Mouse (Mus musculus): ENCODE data around the gene Cpne2.

Gene Cpne2

DNA sequence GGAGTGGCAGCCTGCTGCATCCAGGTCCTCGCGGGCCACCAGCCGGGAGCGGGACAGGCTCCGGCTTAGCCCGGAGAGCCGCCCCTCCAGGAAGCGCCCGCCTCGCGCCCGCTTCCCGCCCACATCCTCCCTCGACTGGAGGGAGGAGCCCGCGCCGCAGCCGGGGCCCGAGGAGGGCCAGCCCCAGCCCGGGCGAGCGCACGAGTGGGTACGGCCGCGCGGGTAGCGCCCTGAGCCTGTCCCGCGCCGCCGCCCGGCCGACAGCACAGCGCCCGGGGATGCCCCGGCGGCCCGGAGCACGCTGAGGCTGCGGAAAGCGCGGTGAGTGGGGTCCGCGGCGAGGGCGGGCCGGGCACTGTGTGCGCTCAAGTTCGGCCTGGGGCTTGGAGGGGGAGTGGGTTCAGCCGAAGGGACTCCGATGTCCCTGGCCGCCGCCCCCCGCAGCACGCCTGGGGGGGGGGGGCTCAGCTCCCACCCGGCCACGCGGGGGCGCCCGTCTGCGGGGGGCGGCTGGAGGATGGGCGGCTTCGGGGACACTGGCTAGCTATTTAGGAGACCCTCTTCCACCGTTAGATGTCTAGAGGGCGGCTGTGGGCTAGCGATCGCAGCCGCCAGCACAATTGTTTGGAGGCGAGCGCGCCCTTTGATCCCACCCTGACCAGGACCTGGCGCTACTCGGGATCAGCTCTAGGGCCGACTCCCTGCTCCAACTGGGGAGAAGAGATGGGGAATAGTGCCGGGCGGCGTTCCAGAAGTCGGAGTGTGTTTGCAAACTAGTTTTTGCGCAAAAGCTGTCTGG, at the start of gene Cpne2:
Gene Cpne2 (plus strand): TSS at position 118 of the 799 bp plus-strand sequence.
- no peak for DNase-seq (ENCODE audit: low read depth)

DNA sequence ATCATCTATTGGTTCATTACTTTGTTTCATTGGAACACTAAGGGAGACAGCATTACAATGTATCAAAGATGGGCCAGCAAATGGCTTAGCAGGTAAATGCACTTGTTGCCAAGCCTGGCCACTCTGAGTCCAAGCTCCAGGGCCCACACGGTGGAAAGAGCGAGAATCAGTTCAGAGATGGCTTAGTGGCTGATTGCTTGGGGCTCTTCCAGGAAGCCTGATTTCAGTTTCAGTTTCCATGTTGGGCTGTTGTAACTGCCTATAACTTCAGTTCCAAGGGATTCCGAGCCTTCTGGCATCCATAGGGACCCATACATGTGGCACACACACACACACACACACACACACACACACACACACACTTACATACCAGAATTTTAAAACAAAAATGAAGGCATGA, 47.5 kb upstream of the Cpne2 start:
- DNase-seq (ENCODE audit: low read depth): no peak

DNA sequence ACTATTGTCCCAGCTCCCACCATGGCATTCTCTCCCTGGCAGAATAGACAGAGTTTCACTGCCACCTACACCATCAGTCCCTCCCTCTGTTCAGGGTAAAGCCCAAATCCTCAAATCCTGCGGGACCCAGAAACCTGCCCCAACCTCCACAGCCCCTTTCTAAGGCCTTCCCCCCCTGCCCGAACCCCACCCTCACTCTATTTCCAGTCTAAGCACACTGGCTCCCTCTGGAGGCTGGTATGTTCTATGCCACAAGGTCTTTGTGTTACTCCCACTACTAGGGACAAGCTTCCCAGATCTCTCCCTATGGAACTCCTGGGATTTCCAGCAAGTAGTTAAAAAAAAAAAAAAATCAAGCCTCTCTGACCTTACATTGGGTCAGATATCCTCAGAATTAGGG, 46.9 kb upstream of the Cpne2 start:
- peak; percentile 26 for DNase-seq (ENCODE audit: low read depth)

DNA sequence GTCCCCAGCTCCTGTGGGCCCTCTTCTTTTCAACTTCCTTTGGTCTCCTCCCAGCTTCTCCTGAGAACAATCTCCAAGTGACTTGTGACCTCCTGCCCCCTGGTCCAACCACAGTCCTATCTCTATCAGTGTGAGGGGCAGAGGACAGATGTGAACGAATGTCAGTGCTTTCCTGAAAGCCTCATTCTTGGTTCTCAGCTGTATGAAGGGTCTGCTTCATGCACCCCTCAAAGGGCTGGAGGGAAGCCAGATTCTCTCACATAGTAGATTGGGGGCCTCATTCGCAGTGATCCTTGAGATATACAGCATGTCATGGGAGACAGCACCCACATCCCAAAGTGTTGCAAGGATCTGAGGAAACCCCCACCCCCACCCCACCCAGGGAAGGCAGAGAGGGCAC, 44.8 kb upstream of the Cpne2 start:
- no peak for DNase-seq (ENCODE audit: low read depth)

DNA sequence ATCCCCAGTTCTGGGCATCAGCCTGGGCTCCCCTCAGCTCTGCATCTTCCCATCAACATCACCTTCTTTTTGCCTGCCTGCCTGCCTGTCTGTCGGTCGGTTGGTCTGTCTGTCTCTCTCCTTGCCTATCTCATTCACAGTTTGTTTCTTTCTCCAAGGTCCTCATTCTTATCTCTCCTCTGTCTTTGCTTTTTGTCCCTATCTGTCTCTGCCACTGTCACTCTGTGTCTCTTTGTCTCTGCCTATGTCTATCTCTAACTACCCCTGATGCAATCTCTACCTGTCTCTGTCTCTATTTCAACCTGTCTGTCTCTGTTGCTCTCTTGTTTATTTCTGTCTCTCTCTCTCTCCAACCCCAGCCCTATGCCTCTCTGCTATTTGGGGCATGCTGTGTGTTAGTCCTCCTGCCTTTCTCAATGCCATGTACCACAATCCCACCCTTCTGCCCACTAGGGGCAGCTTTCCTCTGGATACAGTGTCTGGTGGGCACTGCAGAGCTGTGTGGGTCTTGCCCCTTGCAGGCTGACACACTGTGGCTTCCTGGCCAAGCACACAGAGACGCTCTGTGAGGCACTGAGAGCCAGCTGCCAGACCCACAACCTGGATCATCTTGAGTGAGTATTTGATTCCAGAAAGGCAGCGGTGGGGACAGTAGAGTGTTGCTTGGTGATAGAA, 42.8 kb upstream of the Cpne2 start:
- no peak for DNase-seq (ENCODE audit: low read depth)

DNA sequence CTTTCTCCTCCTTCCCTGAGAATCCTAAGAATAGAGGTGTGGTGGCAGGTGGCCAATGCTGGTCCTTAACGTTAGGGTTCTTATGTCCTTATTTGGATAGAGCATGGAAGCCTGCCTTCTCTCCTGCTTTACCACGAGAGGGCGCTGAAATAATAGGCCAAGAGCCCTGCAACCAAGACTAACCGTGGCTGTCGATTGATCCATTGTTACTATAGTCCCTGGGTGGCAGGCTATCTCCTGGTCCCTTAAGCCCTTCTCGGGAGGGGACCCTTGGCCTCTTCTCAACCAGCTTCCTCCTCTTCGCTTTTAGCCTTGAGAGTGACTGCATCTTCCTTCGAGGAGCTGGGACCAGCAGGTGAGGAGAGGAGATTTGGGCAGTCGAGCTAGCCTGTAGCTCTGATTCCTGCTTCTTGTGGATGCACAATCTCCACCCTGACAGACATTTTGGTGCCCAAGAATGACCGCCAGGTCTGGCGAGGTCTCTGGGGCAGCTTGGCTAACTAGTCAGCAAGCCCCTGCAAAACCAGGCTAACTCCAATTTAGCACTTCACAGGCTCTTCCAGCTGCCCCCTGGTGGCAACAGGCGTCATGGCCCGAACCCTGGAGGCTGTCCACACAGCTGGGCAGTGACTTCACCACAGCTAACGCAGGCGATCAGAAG, 40.6 kb upstream of the Cpne2 start:
- peak; percentile 58 for DNase-seq (ENCODE audit: low read depth)

DNA sequence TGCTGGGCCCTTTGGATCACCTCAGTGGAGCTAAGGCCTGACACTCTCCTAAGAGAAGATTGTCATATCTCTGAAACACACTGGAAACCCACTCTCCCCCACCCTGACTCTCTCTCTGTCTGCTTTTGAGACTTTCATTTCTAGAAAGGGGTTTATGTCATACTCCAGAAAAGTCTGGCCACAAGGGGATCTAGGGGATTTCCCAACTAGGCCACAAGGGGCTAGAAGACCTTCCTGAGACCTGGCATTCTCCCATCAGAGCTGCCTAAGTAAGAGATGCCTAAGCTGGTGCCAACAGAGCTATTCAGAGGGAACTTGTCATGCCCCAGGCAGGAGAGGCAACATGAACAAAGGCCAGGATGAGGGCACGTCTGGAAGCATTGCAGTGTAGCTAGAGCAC, 39.5 kb upstream of the Cpne2 start:
- no peak for DNase-seq (ENCODE audit: low read depth)

- no peak for DNase-seq (ENCODE audit: low read depth)
These were observed 17.2 kb upstream of the Cpne2 start for GRCm38 (mm10) chr8:94515430-94516208.

DNA sequence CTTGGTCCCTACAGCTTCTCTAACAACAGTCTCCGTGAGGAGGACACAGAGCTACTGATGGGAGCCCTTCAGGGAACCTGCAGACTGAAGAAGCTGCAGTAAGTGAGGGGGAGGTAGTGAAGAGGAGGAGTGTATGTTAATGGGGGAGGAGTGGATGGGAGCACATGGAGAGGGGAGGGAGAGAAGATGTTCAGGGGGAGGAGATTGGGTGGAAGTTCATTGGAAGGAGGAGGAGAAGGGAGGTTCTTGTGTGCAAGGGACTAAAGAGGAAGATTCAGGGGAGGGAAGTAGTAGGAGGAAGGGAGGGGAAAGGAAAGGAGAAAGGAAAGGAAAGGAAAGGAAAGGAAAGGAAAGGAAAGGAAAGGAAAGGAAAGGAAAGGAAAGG, 16.6 kb upstream of the Cpne2 start:
- DNase-seq (ENCODE audit: low read depth): no peak

GRCm38 (mm10) chr8:94516766-94517165, 16.0 kb upstream of the Cpne2 start:
- DNase-seq (ENCODE audit: low read depth): no peak

DNA sequence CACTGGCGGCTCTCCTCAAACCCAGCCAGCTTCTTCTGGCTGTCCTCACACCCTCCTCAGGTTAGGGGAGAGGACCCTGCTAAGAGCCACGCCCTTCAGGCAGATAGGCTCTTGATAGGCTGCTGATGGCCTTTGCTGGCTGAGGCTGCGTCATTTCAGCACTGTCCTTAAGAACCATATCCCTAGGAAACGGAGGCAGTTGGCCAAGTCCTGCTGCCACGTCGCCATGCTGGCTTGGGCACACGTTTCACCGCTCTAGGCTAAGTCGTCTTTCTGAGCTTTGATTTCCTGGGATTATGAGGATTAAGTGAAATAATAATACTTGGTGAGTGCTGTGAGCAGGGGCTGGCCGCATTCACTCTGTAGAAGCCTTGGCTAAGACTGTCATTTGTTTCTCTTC, 14.5 kb upstream of the Cpne2 start:
- DNase-seq (ENCODE audit: low read depth): no peak

DNA sequence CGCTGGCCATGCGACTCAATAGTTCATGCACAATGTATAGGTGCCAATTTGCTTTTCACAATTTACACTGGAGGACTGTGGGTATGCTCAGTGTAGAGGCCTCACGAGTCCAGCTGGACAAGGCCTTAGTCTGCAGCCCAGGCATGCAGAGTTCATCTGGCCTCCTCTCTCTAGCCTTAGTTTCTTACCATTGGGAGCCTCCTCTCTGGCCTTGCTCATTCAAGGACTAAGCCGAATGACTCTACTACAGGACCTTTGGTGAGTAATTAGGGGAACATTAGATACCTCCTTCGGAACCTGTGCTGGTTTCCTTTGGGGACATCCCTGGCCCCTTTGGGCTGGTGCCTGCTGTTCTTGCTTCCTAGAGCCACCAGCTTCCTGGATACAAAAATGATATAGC, 13.8 kb upstream of the Cpne2 start:
- no peak for DNase-seq (ENCODE audit: low read depth)

DNA sequence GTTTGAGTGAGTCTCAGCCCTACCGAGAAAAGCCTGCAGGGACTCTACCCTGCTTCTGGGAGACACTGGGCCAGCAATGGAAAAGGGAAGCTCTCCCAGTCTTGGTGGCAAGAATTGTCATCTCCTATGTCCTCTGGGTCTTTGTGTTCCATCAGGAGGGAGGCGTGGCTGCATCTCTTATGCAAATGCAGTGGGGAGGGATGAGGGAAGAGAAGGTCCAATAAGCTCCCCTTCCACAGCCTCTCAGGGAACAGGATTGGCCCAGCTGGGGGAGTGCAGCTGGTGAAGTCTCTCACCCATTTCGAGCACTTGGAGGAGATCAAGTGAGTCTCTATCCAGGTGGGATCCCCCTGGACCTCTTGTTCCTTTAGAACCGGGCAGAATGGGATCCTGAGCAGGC, 11.3 kb upstream of the Cpne2 start:
- no peak for DNase-seq (ENCODE audit: low read depth)

DNA sequence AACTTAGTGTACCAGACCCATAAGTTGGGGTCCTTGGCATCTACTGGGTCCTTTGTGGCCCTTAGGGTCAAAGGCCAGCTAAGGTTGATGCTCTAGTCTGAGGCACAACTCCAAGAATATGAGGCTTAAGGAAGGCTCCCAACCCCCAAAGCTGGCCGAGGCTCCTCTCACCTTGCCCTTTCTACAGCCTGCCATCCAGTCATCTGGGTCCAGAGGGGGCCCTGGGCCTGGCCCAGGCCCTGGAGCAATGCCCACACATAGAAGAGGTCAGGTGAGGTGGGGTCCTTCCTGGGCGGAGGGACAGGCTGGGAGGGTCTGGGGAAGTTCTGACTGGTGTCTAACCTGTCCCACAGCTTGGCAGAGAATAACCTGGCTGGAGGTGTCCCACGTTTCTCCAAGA, 10.3 kb upstream of the Cpne2 start:
- no peak for DNase-seq (ENCODE audit: low read depth)

DNA sequence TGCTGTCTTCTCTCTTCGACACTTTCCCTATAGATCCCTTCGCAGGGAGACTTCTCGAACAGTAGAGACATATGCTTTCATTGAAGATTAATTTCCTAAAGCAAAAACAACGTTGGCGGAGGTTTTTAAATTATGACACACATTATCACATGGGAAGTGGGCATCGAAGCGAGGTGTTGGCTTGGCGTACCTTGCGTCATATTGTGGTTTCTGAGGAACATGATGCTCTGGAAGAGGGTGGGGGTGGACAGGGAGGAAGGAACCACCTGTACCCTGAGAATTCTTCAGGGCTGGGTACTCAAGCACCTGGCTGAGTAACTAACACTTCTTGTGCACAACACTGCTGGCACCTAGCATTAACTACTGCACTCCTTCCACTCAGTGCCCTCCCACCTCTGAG, 8.2 kb upstream of the Cpne2 start:
- DNase-seq (ENCODE audit: low read depth): no peak

GRCm38 (mm10) chr8:94527178-94527577, 5.6 kb upstream of the Cpne2 start:
- DNase-seq (ENCODE audit: low read depth): no peak

- DNase-seq (ENCODE audit: low read depth): no peak
These were observed 4.5 kb upstream of the Cpne2 start for GRCm38 (mm10) chr8:94528245-94528644.

- DNase-seq (ENCODE audit: low read depth): no peak
These were observed 2.9 kb upstream of the Cpne2 start for GRCm38 (mm10) chr8:94529875-94530274.

DNA sequence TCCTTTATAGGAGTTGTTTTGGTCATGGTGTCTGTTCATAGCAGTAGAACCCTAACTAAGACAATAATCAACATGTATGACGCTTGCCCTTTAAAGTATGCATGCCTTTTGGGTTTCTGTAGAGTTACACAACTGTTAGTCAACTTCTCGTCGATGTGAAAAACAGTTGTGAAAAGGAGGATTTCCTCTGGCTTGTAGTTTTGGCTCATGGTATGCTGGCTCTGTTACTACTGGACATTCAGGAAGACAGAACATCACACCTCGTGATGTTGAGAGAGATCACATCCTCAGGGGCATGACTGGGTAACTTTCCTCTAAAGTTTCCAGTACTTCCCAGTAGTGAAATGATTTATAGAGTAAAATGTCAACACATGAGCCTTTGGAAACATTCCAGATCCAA, 2.1 kb upstream of the Cpne2 start:
- no peak for DNase-seq (ENCODE audit: low read depth)

DNA sequence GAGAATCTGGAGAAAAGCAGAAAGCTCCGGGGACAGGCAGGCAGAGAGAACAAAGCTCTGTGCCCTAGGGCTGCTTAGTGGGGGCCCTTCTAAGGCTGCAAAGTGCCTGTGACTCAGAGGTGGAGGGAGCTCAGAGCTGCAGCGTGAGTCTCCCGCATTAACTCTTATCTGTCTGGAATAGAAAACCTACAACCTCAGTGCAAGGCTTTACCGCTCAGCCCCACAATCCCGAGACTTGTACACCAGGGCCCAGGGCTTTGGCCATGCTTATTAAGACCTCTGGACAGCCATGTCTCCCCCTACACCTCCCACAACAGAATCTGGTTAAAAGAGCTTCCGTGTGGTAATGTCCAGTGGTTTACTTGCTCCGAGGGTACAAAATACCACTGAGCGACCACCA, 790 bp upstream of the Cpne2 start:
- DNase-seq (ENCODE audit: low read depth): no peak

DNA sequence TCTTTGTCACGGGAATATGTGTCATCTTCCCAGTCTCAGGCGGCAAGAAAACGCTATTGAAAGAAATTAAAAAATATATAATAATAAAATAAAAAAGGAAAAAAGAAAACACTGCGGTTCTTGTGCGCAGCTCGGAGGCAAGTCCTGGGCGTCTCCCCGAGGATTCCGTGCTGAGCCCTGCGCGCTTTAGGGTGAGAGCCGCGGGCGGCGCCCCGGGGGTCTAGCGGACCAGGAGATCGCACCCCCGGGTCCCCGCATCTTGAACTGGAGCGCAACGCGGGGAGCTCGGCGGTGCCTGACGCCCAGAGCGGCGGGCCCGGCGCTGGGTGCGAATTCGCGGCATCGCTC, 291 bp upstream of the Cpne2 start:
- no peak for DNase-seq (ENCODE audit: low read depth)

DNA sequence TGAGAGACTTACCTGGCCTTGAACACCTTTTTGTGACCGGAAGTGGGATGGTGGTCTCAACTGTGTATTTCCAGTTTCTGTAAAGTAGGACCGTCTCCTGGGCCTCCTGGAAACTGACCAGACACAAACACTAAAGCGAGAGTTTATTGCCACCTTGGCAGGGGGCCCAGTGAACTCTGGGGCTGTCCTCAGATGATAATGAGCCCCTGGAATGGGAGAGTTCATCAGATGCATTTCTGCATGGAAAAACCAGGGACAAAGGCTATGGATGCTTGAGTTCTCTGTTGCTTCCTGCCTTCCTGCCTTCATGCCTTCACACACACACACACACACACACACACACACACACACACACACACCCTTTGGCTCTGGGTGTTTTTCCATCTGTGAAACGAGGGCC, 1.8 kb downstream of the Cpne2 start:
- no peak for DNase-seq (ENCODE audit: low read depth)

DNA sequence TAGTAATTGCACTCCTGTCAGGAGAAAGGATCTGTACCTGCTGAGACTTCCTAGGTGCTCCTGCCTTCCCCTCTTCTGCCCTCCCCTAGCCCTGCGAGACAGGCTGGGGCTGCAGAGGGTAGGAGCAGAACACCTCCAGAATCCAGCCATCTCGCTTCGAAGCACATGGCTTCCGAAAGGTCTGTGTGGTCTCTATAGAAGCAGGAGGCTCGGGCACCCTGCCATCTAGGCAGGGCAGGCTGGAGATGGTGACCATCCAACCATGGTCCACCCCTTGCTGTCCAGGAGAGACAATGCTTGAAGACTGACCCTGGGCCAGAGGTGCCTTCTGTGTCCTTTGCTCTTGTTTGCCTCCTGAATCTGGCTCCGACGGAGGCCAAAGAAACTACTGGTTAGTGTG, 2.8 kb downstream of the Cpne2 start:
- no peak for DNase-seq (ENCODE audit: low read depth)
